In genomic region chr10:99561166-99561818, GRCm38 (mm10) we compare ENCODE assay signal across 12 mouse cellular contexts.
DNase-seq lines count a peak whose midpoint lies in the region; ATAC-seq and TF ChIP-seq lines count a peak whose summit lies in the region.
"Had no signal": no experiment of that assay in that cellular context is flagged by ENCODE, and none has a peak within 500 bp of the region (broad histone marks: within the 10 kb centered on the region; RNA-seq: fewer than 3 reads in every experiment).

No protein-coding gene starts in this region.

- POLR2A ChIA-PET in Patski (lab: Charles Lee), result no interaction called here

- 46% methylated on average over 11 of the region's 11 CpGs for WGBS in heart, embryonic 16.5 days

- intact Hi-C loops in heart, postnatal 25 days (cut with DNase I), result no loop called here

- TF ChIP-seq CTCF in Patski (IDR thresholded peaks at IDR 0.05), result no peak

- H3K9ac ChIP-seq in heart, embryonic 16.5 days (ENCODE audit: low read length), result no peak overlapping the region

- H3K36me3 ChIP-seq in heart, embryonic 16.5 days (ENCODE audit: control insufficient read depth, insufficient read depth), result no peaks in the 10 kb centered on the region
- H3K36me3 ChIP-seq: limb, embryonic 10.5 days had no signal

- 0 out of 2 replicates have a peak overlapping the region, but pooled peaks have one; percentile 3 for H3K27ac ChIP-seq in heart, embryonic 16.5 days (ENCODE audit: low read length)
- H3K27ac ChIP-seq: gastrocnemius, adult 2 months; limb, embryonic 10.5 days had no signal

- no peaks in the 10 kb centered on the region for H3K9me3 ChIP-seq in heart, embryonic 16.5 days (replicated peaks; ENCODE audit: control insufficient read depth, low read length)
- H3K9me3 ChIP-seq: limb, embryonic 10.5 days had no signal

- CTCF ChIA-PET in Patski (lab: Charles Lee), result no interaction called here

- H3K4me3 ChIP-seq in heart, embryonic 16.5 days (ENCODE audit: low read length), result no peak overlapping the region
- H3K4me3 ChIP-seq: gastrocnemius, adult 2 months; limb, embryonic 10.5 days had no signal

- in situ Hi-C loops in Patski (cut with MboI; ENCODE audit: low pct_unique_long_range_greater_than_20kb), result no loop called here

- H3K27me3 ChIP-seq in Patski, result no peaks in the 10 kb centered on the region
- no peaks in the 10 kb centered on the region for H3K27me3 ChIP-seq in heart, embryonic 16.5 days (ENCODE audit: control insufficient read depth, insufficient read depth, low read length)

- H3K4me1 ChIP-seq in heart, embryonic 16.5 days (ENCODE audit: control insufficient read depth, insufficient read depth, low read length), result peaks cover 9% of the 10 kb centered on the region

- peak; percentile 26 to 29 for DNase-seq in heart, adult 18-20 months
- no peak for DNase-seq in heart, postnatal 25 days (ENCODE audit: low spot score)
- DNase-seq in 416B (ENCODE audit: low read depth) (peak; percentile 60), Patski (ENCODE audit: low read depth, low spot score) (peak; percentile 43)
- no peak for DNase-seq in thymus, postnatal 25 days
- no peak for DNase-seq in cerebellum, adult 11 months
- DNase-seq: cerebellum, postnatal 10 days; gastrocnemius, adult 2 months; kidney, postnatal 4 days had no signal

- ATAC-seq in Patski, result peak; percentile 87
- peak; percentile 55 for ATAC-seq in heart, embryonic 16.5 days (replicated peaks; ENCODE audit: extremely low read depth, insufficient read depth, low FRiP score)
- no peak for ATAC-seq in granulocyte monocyte progenitor cell, adult 5-6 weeks (replicated peaks; ENCODE audit: poor library complexity, severe bottlenecking)

- H3K4me2 ChIP-seq in heart, embryonic 16.5 days (ENCODE audit: low read depth, low read length), result peak overlapping the region; percentile 40

Comparison
In these comparisons a context has a peak if more than half of its experiments do, and no peak if none do; other contexts are left out.
1. DNase-seq: peak in heart, adult 18-20 months (2 of 2), 416B (single experiment) and Patski (single experiment); none in heart, postnatal 25 days (single experiment), thymus, postnatal 25 days (single experiment) and cerebellum, adult 11 months (single experiment).